Mouse (Mus musculus): ENCODE measurements around the gene Qprt. TPM values are rescaled to one million over a fixed set of nuclear protein-coding genes. Genes with fewer than 3 reads are reported as not detected.

The Qprt gene
- polyA plus RNA-seq, 1 experiment, result not detected

DNA sequence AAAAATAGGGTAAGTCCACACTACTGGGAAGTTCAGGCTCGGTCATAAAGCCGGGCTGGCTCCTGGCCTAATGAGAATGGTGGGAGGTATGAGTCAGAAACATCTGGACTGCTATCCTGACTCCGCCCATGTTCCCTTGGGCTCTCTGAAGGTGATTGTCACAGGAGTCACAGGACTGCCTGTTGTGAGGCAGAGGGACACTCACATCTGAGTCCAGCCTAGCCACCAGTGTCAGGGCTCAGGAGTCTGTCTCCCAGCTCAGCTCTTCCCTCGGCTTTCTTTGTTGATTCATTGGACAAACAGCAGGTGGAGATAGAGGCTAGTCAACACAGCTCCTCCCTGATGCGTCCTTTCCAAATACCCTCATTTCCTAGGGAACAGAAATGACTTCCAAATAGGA is 4.1 kb downstream of the Qprt start:
- Histone ChIP-seq H3K4me1 (ENCODE audit: control insufficient read depth, insufficient read depth, low read length) (peaks cover 16% of the 10 kb centered on the region), H3K27ac (ENCODE audit: insufficient read depth, low read depth, low read length) (no peak overlapping the region), H3K4me3 (ENCODE audit: insufficient read depth, low read depth, low read length) (no peak overlapping the region)
- no peak for TF ChIP-seq POLR2A (IDR thresholded peaks at IDR 0.05; ENCODE audit: insufficient read depth, low read depth, low read length)
- TF ChIP-seq CTCF (IDR thresholded peaks at IDR 0.05; ENCODE audit: insufficient read depth, low read depth, low read length), result no peak
- 36% methylated on average over 5 of the region's 5 CpGs for WGBS

DNA sequence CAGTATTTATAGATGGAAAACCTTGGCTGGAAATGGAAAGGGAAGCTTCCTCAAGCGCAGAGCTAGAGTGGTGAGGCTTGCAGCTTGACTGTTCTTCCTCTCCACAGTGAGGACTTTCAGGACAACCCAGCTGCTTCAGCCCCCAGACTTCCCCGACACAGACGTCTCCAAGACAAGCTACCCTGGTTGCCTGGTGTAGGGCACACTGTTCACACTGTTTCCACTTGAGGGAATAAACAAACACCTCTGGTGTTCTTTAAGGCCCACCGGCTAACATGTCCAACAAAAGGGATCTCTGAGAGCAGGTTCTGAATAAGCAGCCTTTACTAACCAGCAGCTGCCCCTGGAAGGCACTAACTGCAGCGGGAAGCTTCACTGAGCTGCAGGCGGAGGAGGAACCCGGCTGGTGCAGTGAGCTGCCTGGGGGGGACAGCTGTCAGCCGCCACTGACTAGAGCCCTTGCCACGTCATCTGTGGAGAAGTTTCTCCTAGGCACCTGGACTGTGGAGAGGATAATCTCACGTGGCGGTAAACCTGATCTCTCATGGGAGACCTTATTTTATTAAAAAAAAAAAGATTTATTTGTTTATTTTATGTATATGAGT is 5.6 kb downstream of the Qprt start:
- peak overlapping the region; percentile 35; the same call in 1 of the 2 replicates for H3K27ac ChIP-seq (ENCODE audit: insufficient read depth, low read depth, low read length)
- no peak for TF ChIP-seq POLR2A (IDR thresholded peaks at IDR 0.05; ENCODE audit: insufficient read depth, low read depth, low read length)
- TF ChIP-seq CTCF (IDR thresholded peaks at IDR 0.05; ENCODE audit: insufficient read depth, low read depth, low read length), result no peak
- 33% methylated on average over 11 of the region's 11 CpGs for WGBS
- H3K4me3 ChIP-seq (ENCODE audit: insufficient read depth, low read depth, low read length), result no peak overlapping the region
- peaks cover 23% of the 10 kb centered on the region for H3K4me1 ChIP-seq (ENCODE audit: control insufficient read depth, insufficient read depth, low read length)

DNA sequence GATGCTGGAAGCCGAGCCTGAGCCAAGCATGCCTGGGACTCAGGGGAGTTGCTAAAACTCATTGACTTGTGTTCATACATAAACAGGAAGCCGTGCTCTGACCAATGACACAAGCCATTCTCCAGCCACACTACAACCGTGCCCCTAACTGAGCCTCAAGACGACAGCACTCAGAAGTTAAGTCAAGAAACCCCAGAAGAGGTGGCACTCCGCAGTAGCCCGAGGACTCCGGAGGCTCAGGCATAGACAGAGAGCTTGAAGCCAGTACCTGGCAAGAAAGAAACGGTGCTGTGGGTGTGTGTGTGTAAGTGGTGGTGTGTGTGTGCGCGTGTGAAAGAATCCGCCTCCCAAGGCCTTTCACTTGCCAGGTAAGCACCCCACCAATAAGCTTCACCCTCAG is 7.1 kb downstream of the Qprt start:
- no peak overlapping the region for H3K27ac ChIP-seq (ENCODE audit: insufficient read depth, low read depth, low read length)
- 90% methylated on average over 11 of the region's 11 CpGs for WGBS
- H3K4me1 ChIP-seq (ENCODE audit: control insufficient read depth, insufficient read depth, low read length), result peaks cover 25% of the 10 kb centered on the region
- no peak overlapping the region for H3K4me3 ChIP-seq (ENCODE audit: insufficient read depth, low read depth, low read length)
- TF ChIP-seq CTCF (IDR thresholded peaks at IDR 0.05; ENCODE audit: insufficient read depth, low read depth, low read length), result no peak
- TF ChIP-seq POLR2A (IDR thresholded peaks at IDR 0.05; ENCODE audit: insufficient read depth, low read depth, low read length), result no peak

GRCm38 (mm10) chr7:127113614-127114259 is 8.3 kb downstream of the Qprt start:
- no peak overlapping the region for H3K27ac ChIP-seq (ENCODE audit: insufficient read depth, low read depth, low read length)
- TF ChIP-seq CTCF (IDR thresholded peaks at IDR 0.05; ENCODE audit: insufficient read depth, low read depth, low read length) (no peak), POLR2A (IDR thresholded peaks at IDR 0.05; ENCODE audit: insufficient read depth, low read depth, low read length) (no peak)
- peaks cover 25% of the 10 kb centered on the region for H3K4me1 ChIP-seq (ENCODE audit: control insufficient read depth, insufficient read depth, low read length)
- H3K4me3 ChIP-seq (ENCODE audit: insufficient read depth, low read depth, low read length), result no peak overlapping the region
- 42% methylated on average over 12 of the region's 12 CpGs for WGBS

DNA sequence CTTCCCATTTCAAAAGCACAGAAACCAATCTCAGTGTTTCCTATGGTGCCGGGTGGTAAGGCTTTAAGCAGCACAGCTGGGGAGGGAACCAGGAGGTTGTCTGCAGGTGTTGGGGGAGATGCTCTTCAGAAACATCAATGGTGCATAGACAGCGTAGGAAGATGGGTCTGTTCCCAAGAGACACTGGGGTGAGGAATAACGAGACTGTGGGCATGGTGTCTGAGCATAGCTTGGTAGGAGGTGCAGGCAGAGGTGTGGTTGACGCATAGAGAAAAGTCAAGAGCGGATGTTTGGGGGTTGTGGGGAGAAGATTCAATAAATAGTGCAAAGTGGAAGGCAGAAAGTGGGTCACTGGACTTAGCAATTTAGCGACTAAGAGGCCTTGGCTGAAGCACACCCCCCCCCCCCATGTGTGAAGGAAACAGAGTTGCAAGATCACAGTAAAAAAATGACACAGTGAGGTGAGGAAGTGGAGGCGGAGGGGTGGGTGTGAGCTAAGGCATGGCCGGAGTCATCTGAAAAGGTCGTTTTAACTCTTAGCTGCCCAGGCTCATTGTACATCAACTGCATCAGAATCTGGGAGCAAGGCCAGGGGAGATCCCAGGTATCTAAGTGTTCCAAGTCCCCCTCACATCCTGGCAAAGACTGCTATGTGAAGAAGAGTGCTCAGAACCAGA is 9.0 kb downstream of the Qprt start:
- H3K27ac ChIP-seq (ENCODE audit: insufficient read depth, low read depth, low read length), result no peak overlapping the region
- 37% methylated on average over 9 of the region's 9 CpGs for WGBS
- TF ChIP-seq POLR2A (IDR thresholded peaks at IDR 0.05; ENCODE audit: insufficient read depth, low read depth, low read length) (no peak), CTCF (IDR thresholded peaks at IDR 0.05; ENCODE audit: insufficient read depth, low read depth, low read length) (no peak)
- H3K4me1 ChIP-seq (ENCODE audit: control insufficient read depth, insufficient read depth, low read length), result peaks cover 22% of the 10 kb centered on the region
- H3K4me3 ChIP-seq (ENCODE audit: insufficient read depth, low read depth, low read length), result no peak overlapping the region

GRCm38 (mm10) chr7:127112251-127112841 is 9.7 kb downstream of the Qprt start:
- H3K4me3 ChIP-seq (ENCODE audit: insufficient read depth, low read depth, low read length), result no peak overlapping the region
- H3K4me1 ChIP-seq (ENCODE audit: control insufficient read depth, insufficient read depth, low read length), result peaks cover 18% of the 10 kb centered on the region
- TF ChIP-seq POLR2A (IDR thresholded peaks at IDR 0.05; ENCODE audit: insufficient read depth, low read depth, low read length) (no peak), CTCF (IDR thresholded peaks at IDR 0.05; ENCODE audit: insufficient read depth, low read depth, low read length) (no peak)
- WGBS, result 63% methylated on average over 12 of the region's 12 CpGs
- H3K27ac ChIP-seq (ENCODE audit: insufficient read depth, low read depth, low read length), result no peak overlapping the region

- TF ChIP-seq POLR2A (IDR thresholded peaks at IDR 0.05; ENCODE audit: insufficient read depth, low read depth, low read length) (no peak), CTCF (IDR thresholded peaks at IDR 0.05; ENCODE audit: insufficient read depth, low read depth, low read length) (no peak)
- Histone ChIP-seq H3K27ac (ENCODE audit: insufficient read depth, low read depth, low read length) (no peak overlapping the region), H3K4me3 (ENCODE audit: insufficient read depth, low read depth, low read length) (no peak overlapping the region), H3K4me1 (ENCODE audit: control insufficient read depth, insufficient read depth, low read length) (peaks cover 16% of the 10 kb centered on the region)
- WGBS, result 55% methylated on average over 5 of the region's 6 CpGs
Measured at GRCm38 (mm10) chr7:127111461-127111860, 10.6 kb downstream of the Qprt start.

GRCm38 (mm10) chr7:127110239-127111007 is 11.6 kb downstream of the Qprt start:
- Histone ChIP-seq H3K27ac (ENCODE audit: insufficient read depth, low read depth, low read length) (no peak overlapping the region), H3K4me3 (ENCODE audit: insufficient read depth, low read depth, low read length) (no peak overlapping the region), H3K4me1 (ENCODE audit: control insufficient read depth, insufficient read depth, low read length) (peaks cover 9% of the 10 kb centered on the region)
- TF ChIP-seq CTCF (IDR thresholded peaks at IDR 0.05; ENCODE audit: insufficient read depth, low read depth, low read length) (peak; percentile 53; the same call in 1 of the 2 replicates), POLR2A (IDR thresholded peaks at IDR 0.05; ENCODE audit: insufficient read depth, low read depth, low read length) (no peak)
- 37% methylated on average over 18 of the region's 18 CpGs for WGBS

All from olfactory bulb, adult 2 months (tissue).